Mouse (Mus musculus): Measurements from ENCODE around the gene Suv39h2.

DNA sequence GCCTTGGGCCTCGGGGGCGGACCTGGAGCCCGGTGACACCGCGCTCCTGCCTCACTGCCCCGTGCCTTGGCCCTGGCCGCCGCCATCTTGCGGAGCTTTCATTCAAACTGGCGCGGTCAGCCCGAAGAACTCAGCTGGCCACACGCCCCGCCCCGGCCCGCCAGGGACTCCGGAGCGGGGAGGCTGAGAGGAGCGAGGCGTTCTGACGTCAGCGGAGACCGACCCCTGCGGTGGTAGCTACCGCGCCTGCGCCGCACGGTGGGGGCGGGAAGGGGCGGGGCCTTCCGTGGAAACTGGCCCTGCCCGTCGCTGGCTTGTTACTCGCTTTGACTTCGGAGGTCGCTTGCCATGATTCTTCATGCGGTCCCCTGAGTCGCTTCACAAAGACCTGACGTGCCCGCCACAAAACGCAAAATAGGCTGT is at the start of gene Suv39h2:
- no peak for TF ChIP-seq TAL1 (IDR thresholded peaks at IDR 0.05; ENCODE audit: low read length)
- no peak for TF ChIP-seq GATA1 (IDR thresholded peaks at IDR 0.05; ENCODE audit: low read length)

Measured in erythroblast, embryonic 14.5 days (primary cell).